ENCODE assay signal across 8 mouse cellular contexts in the genomic region with DNA sequence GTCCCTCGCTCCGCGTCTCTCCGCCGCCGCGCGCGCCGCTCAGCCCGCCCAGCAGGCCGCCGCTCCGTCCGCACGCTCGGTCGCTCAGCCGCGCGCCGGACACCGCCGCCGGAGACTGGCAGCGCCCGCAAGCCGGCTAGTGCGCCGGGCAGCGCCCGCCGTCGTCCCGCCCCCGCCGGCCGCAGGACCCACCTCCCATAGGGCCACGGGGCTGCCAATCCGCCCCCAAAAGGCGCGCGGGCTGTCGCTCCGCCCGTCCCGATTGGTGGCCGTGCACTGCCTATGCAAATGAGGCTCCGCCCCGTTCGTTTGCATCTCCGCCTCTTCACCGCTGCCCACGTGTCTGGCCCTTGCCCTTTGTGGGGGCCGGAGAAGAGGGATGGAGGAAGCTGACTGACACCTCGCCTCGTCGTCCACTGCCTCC. TPM values are rescaled to one million over a fixed set of nuclear protein-coding genes. Genes with fewer than 3 reads are reported as not detected.
DNase-seq lines count a peak whose midpoint lies in the region; ATAC-seq and TF ChIP-seq lines count a peak whose summit lies in the region.

No protein-coding gene starts in this region.

- ATAC-seq in granulocyte monocyte progenitor cell, adult 5-6 weeks (replicated peaks; ENCODE audit: poor library complexity, severe bottlenecking): peak; percentile 97
- peak; percentile 98 for ATAC-seq in intestine, postnatal 0 days
- peak; percentile 99 for ATAC-seq in midbrain, embryonic 11.5 days (ENCODE audit: low FRiP score)

- H3K36me3 ChIP-seq in embryonic facial prominence, embryonic 10.5 days (replicated peaks): peaks cover 2% of the 10 kb centered on the region; the same call in 1 of the 2 replicates
- 0 out of 2 replicates have a peak, but pooled peaks cover 4% of the 10 kb centered on the region for H3K36me3 ChIP-seq in intestine, postnatal 0 days (ENCODE audit: control insufficient read depth, insufficient read depth)
- H3K36me3 ChIP-seq in midbrain, embryonic 11.5 days (ENCODE audit: control insufficient read depth, insufficient read depth, low read length): no peaks in the 10 kb centered on the region

- no peaks in the 10 kb centered on the region for H3K27me3 ChIP-seq in embryonic facial prominence, embryonic 10.5 days (replicated peaks; ENCODE audit: low read depth, poor library complexity, severe bottlenecking)
- H3K27me3 ChIP-seq in intestine, postnatal 0 days (replicated peaks; ENCODE audit: control insufficient read depth, insufficient read depth, low read length): no peaks in the 10 kb centered on the region
- no peaks in the 10 kb centered on the region for H3K27me3 ChIP-seq in midbrain, embryonic 11.5 days (ENCODE audit: control insufficient read depth, insufficient read depth, low read length)

- 2% methylated on average over 58 of the region's 58 CpGs for WGBS in embryonic facial prominence, embryonic 10.5 days
- under 1% methylated on average over 50 of the region's 58 CpGs for WGBS in intestine, postnatal 0 days
- WGBS in midbrain, embryonic 11.5 days: 0% methylated on average over 47 of the region's 58 CpGs

- H3K4me3 ChIP-seq in embryonic facial prominence, embryonic 10.5 days: peak overlapping the region; percentile 94
- H3K4me3 ChIP-seq in intestine, postnatal 0 days (ENCODE audit: low read depth, low read length): peak overlapping the region; percentile 91
- H3K4me3 ChIP-seq in midbrain, embryonic 11.5 days (ENCODE audit: low read depth, low read length): peak overlapping the region; percentile 86

- intact Hi-C loops in left cerebral cortex, postnatal 36 days (cut with DNase I): loop anchor here (1.0 kb wide), 1 partner anchor 37 kb away; no protein-coding TSS in a partner anchor

- H3K27ac ChIP-seq in embryonic facial prominence, embryonic 10.5 days (replicated peaks): peak overlapping the region; percentile 94
- H3K27ac ChIP-seq in intestine, postnatal 0 days (ENCODE audit: low read depth, low read length): peak overlapping the region; percentile 93
- H3K27ac ChIP-seq in midbrain, embryonic 11.5 days (ENCODE audit: low read depth, low read length): peak overlapping the region; percentile 77

- DNase-seq in adrenal gland, postnatal 14 days: peak; percentile 99
- peak; percentile 99 for DNase-seq in embryonic facial prominence, embryonic 10.5 days (ENCODE audit: low spot score)
- DNase-seq in left cerebral cortex, postnatal 36 days (ENCODE audit: low spot score in 2 of 2): peak; percentile 98
- DNase-seq in midbrain, embryonic 11.5 days (ENCODE audit: low spot score, missing footprints): peak; percentile 99
- DNase-seq in right cerebral cortex, postnatal 4 days: peak; percentile 98
- DNase-seq in yolk sac, embryonic 10.5 days (ENCODE audit: low spot score): peak; percentile 98

- peak overlapping the region; percentile 71 for H3K4me2 ChIP-seq in intestine, postnatal 0 days (replicated peaks; ENCODE audit: low read depth)
- peak overlapping the region; percentile 66 for H3K4me2 ChIP-seq in midbrain, embryonic 11.5 days

- peak overlapping the region; percentile 94 for H3K9ac ChIP-seq in intestine, postnatal 0 days (ENCODE audit: low read depth, low read length)
- peak overlapping the region; percentile 87 for H3K9ac ChIP-seq in midbrain, embryonic 11.5 days (ENCODE audit: low read length)

- no peaks in the 10 kb centered on the region for H3K9me3 ChIP-seq in embryonic facial prominence, embryonic 10.5 days
- no peaks in the 10 kb centered on the region for H3K9me3 ChIP-seq in intestine, postnatal 0 days (ENCODE audit: control insufficient read depth)
- no peaks in the 10 kb centered on the region for H3K9me3 ChIP-seq in midbrain, embryonic 11.5 days (ENCODE audit: control insufficient read depth, low read length)

- no peak for TF ChIP-seq CTCF in intestine, postnatal 0 days (IDR thresholded peaks at IDR 0.05; ENCODE audit: low read depth)

- peaks cover 38% of the 10 kb centered on the region for H3K4me1 ChIP-seq in embryonic facial prominence, embryonic 10.5 days
- H3K4me1 ChIP-seq in intestine, postnatal 0 days (replicated peaks; ENCODE audit: control insufficient read depth, insufficient read depth, low read length): 0 out of 2 replicates have a peak, but pooled peaks cover 4% of the 10 kb centered on the region
- H3K4me1 ChIP-seq in midbrain, embryonic 11.5 days (ENCODE audit: control insufficient read depth, insufficient read depth, low read length): peaks cover 7% of the 10 kb centered on the region

RNA-seq across cellular contexts. Expression of a gene that starts 31.3 kb away (rescaled TPM):
- 73.0 and 118 TPM in 2 replicates for total RNA-seq in adrenal gland, postnatal 14 days (2021)
- polyA plus RNA-seq in embryonic facial prominence, embryonic 10.5 days (2016; fragmentation: Nextera tagmentation; extraction: Ambion mirVana): 32.0 and 32.8 TPM in 2 replicates
- total RNA-seq in granulocyte monocyte progenitor cell, adult 5-6 weeks (2014; fragmentation: Nextera tagmentation): 49.1 and 63.7 TPM in 2 replicates
- total RNA-seq in granulocyte monocyte progenitor cell, adult 5-6 weeks (2017): 40.8 and 53.1 TPM in 2 replicates
- 9.7 and 10.1 TPM in 2 replicates for polyA plus RNA-seq in intestine, postnatal 0 days (2015; fragmentation: Nextera tagmentation; extraction: Ambion mirVana)
- 10 to 100 TPM; 40.4 to 69.3 TPM for total RNA-seq in left cerebral cortex, postnatal 36 days (2021)
- 9.8 and 10.9 TPM in 2 replicates for polyA plus RNA-seq in midbrain, embryonic 11.5 days (2014; fragmentation: Nextera tagmentation; extraction: Ambion mirVana)

RNA-seq across cellular contexts. Expression of a gene that starts 44.6 kb away (rescaled TPM):
- total RNA-seq in adrenal gland, postnatal 14 days (2021): not detected in 2 replicates
- not detected in 2 replicates for polyA plus RNA-seq in embryonic facial prominence, embryonic 10.5 days (2016; fragmentation: Nextera tagmentation; extraction: Ambion mirVana)
- total RNA-seq in granulocyte monocyte progenitor cell, adult 5-6 weeks (2014; fragmentation: Nextera tagmentation): not detected in 2 replicates
- total RNA-seq in granulocyte monocyte progenitor cell, adult 5-6 weeks (2017): not detected in 2 replicates
- polyA plus RNA-seq in intestine, postnatal 0 days (2015; fragmentation: Nextera tagmentation; extraction: Ambion mirVana): not detected in 2 replicates
- not detected for total RNA-seq in left cerebral cortex, postnatal 36 days (2021)
- polyA plus RNA-seq in midbrain, embryonic 11.5 days (2014; fragmentation: Nextera tagmentation; extraction: Ambion mirVana): not detected in 2 replicates

Comparison
In these comparisons a context has a peak if more than half of its experiments do, and no peak if none do; other contexts are left out.
1. Peak in every context shown above with its lines: DNase-seq, ATAC-seq, H3K4me3 ChIP-seq and H3K27ac ChIP-seq.